Mouse (Mus musculus): Measurements from ENCODE around the gene Oas1d.
A peak's percentile ranks its signal among the peaks of the same experiment; 100 is the strongest.
"Not testable (repeated sequence)": the region's sequence is repeated elsewhere in the genome, so short reads cannot be mapped to it uniquely, and the experiment has no call there.

The Oas1d gene

DNA sequence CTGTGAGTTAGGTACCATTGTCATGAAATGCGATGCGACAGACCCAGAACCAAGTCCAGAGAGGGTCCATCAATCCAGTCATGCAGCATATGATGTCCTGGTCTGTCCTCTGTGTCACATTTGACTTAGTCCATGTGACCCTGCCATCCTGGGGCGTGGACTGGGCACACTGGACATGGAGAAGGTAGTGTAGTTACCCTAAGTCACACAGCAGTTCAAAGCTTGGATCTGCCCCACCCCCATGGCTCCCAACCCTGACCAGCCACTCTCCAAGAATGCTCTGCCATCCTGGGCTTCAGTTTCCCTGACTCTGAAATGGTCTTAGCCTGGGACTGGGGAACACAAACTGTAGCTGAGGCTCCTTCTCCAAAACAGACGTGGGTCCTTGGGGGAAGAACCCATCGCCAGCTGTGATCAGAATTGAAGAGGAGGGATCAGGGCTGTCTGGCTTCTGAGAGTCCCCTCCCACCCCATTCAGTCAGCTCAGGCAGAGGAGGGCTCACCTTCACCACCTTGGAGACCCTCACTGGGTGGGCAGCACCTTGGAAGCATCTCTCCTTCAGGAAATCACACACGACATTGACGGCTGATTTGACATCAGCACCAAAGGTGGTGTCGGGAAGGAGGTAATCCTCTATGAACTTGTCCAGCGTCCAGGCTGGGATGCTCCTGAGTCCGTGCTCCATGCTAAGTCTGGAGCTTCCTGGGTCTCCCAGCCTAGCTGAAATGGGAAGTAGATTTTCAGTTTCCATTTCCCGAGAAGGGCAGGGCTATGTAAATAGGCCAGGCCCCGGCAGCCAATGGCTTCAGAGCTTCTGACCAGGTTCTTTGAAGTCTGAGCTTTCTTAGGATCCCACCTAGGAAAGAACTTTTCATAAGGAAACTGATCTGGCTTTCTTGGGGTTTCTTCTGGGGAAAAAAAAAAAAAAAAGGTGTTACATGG is 7.3 kb upstream of the Oas1d start, which contains the start of gene Oas1a:
TSS of gene Oas1a (minus strand) at position 731 of the 943 bp plus-strand sequence.
- DNase-seq: not testable (repeated sequence)

DNA sequence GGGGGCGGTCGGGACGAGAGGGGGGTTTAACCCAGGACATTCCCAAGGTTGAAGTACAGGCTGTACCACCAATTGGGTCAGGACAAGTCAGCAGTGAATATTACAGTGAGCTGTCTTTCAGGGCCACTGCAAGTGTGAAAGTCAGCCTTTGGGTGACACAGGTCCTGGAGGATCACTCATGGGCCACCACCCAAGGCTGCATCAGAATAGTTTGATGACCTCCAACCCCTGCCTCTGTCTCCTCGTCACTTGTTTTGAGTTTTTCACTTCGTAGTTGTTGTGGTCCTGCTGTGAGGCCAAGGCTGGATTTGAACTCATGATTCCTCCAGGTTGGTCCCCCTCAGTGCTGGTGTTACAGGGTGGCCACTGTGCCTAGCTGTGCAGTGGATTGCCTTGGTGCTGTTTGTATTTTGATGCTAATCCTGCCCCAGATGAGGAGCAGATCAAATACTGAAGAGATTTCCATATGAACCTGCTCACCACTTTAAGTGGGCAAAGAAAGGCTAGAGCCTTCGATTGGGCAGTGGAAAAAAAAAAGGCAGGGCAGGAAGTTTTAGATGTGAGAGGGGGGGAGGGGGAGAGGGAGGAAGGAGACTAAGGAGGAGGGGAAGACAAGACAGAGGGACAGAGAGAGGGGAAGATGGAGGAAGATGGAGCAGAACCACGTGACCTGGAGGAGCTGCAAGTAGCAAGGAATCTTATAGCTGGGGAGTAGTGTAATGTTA is 6.0 kb upstream of the Oas1d start:
- no peak for DNase-seq

- not testable (repeated sequence) for DNase-seq
Measured at GRCm38 (mm10) chr5:120919156-120919935, 5.0 kb downstream of the Oas1d start.

DNA sequence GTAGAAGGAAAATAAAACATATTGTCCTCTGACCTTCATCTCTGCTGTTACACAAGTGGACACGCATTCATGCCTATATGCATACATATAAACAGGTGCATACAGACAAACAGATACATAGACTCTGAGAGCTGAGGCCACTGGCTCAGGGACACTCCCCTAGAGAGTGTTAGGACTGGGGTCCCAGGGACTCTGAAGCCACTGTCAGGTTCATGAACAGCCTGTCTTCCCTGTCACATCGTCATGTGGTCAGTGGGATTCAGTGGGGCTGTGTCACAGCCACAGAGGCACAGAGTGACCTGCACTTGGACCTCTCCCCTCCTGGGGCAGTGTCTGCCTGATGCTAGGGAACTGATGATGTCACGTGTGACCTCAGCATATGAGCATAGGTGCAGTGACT is 6.0 kb downstream of the Oas1d start:
- DNase-seq: no peak

- no peak for DNase-seq
Measured at GRCm38 (mm10) chr5:120923969-120924368, 9.6 kb downstream of the Oas1d start.

DNA sequence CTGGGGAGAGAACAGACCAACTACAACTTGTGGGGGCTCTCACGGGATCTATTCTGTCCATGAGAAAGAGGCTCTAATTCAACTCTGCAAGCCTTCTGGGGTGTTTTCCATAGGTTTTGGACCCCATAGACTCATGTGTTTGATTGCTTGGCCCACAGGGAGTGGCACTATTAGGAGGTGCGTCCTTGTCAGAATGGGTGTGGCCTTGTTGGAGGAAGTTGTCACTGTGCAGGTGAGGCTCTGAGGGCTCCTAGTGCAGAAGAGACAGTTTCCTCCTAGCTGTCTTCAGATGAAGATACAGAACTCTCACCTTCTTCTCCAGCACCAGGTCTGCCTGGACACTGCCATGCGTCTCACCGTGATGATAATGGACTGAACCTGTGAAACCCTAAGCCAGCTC is 10.2 kb downstream of the Oas1d start:
- DNase-seq: not testable (repeated sequence)

DNA sequence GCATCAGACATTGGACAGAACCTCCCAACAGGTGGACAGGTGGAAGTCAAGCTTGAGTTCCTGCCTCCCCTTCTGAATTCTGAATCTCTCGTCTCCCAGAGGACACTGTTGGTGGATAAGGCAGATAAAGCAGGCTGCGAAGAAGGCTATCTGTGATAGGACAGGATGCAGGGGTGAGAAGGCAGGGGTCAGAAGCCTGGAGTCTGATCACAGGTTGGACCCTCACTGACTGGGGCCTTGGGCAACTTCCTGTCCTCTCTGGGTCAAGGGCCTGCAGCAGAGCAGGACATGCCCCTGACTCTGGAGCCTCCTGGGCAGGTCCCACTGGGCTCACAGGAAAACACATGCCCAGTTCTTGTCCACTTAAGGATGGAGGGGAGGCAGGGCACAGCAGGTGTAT is 12.0 kb downstream of the Oas1d start:
- DNase-seq: not testable (repeated sequence)

DNA sequence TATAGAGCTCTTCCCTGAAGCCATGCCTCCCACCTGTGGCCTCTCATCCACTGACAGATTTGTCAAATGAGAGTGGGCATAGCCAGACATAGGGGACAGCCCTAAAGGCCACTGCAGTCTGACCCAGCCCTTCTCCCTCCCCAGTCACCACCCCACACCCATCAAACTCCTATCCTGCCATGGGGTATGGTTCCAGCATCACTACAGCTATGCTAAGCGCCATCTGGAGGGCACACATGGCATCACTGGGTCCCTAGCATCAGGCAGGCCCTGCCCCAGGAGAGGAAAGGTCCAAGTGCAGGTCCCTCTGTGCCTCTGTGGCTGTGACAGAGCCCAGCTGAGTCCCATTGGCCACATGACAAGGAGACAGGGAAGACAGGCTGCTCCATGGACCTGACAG is 12.7 kb downstream of the Oas1d start:
- DNase-seq: peak; percentile 34 to 64

- DNase-seq: no peak
Measured at GRCm38 (mm10) chr5:120933966-120934365, 19.6 kb downstream of the Oas1d start.

DNA sequence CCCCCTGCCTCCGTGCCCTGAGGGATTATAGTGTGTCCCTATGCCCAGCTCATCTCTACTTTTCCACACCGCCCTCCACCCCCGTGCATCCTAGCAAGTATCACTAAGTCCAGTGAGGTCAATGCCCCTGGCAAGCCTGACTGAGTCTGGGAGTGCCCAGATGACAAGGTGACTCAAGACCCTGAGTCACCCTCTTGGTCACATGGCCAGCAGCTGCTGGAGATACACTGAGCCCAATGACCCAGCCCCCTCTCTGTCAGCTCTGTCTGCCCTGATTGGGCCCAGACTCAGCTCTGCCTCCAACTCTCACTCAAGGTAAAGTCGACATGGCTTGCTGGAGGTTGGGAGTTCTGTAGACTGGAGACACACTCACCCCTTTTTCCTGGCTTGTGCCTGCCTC is 23.5 kb downstream of the Oas1d start:
- no peak for DNase-seq

DNA sequence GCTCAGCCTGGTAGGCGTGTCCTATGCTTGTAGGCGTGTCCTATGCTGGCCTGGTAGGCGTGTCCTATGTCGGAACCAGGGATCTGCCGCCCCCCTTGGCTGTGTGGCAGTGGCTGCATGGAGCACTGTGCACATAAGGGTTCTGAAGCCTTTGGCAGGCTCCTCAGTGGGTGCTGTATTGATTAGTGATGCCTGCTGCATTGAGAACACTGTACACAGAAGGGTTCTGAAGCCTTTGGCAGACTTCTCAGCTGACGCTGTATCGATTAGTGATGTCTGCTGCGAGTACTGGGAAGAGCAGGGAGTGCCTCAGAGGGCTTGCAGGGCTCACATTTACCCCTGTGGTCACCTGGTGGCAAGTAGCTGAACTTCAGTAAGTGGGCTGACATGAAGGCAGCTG is 24.2 kb downstream of the Oas1d start:
- DNase-seq: no peak

DNA sequence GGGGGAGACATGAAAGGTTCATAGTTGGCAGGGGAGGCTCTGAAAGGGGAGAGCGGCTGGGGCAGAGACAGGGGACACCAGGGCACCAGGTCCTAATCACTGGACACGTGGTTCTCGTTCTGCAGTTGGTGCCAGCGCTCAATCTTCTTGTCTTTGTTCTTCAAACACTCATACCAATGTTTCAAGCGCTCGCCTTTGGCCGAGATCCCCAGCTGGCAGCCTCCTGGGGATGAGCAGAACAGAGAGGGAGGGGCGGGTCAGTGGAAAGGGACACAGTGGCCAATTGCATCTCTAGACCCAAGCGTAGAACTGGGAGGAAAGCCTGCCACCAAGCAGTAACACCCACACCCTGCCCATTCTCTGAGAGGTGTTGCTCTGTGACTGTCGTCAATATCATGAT is 27.7 kb downstream of the Oas1d start:
- DNase-seq: peak in 1 of 2 experiments; percentile 43

DNA sequence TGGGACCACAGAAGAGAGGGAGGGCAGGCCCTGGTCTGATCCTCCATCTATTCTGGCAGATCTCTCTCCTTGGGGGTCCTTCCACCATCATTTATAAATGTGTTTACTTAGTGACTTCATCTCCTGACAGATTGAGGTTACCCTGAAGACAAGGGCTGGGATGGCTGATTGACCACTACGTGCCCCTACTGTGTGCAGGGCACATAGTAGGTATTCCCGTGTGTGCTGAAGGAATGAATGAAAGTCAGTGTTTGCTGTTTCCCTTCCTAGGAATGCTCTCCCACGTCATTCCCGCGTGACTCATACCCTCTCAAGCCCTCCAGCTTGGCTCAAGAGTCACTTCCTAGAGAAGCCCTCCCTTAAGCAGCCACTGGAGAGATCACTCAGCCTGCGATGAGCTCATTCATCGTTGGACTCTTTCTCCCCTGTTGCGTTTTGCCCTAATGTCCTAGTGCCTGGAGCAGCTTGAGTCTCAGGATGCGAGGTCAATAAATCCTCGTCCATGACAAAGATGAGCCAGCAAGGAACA is 38.0 kb downstream of the Oas1d start:
- peak in 1 of 2 experiments; percentile 5 for DNase-seq

DNA sequence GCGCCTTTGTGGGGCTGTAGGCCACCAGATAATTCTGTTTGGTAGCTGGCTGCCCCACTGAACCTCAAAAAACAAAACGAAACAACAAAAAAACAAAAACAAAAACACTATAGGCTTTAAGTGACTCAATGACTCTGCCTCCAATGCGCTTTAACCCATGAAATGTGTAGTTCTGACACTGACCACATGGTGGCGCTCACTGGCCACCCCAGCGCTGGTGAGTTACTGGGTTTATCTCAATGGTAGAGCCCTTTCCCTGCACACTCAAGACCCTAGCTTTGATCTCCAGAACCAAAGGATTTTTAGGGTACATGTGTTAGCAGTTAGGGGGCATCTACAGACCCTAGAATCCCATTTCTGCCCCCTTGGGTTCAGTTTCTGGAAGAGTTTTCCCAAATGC is 39.6 kb downstream of the Oas1d start:
- DNase-seq: peak; percentile 77 to 80

DNA sequence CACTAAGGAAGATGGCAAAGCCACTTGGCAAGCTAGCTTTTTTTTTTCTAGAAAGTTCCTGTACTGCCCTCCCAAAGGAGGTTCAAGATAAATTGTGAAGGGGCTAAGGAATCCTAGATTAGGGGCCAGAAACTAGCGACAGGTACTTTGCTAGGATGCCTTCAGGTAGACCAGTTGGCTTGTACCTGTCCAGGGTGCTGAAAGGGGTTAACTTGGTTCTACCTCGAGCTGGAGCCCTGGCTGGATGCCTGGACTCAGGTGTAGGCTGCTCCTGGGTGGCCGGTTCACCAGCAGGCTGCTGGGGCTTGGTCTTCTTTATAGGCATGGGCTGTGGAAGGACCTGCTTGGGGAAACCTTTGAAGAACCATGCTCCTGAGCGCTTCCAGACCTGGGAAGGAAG is 46.7 kb downstream of the Oas1d start:
- peak in 1 of 2 experiments; percentile 34 for DNase-seq

DNA sequence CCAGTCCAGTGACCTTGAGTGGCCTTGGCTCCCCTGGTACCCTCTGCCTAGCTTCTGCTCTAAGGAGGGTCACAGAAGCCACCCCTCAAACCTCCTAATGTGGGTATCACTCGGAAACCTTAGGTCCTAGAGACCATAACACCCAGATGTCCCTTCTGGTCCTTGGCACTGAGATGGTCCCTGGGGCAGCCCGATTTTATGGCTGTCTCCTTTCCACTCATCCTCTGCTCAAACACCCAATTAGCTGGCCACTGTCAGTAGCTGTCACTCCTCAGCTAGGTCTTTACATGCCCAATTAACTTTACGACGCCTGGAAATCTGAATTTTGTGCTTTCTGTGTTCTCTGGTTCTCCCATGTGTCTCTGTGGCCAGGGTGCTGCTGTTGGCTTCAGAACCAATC is 51.8 kb downstream of the Oas1d start:
- DNase-seq: no peak

DNA sequence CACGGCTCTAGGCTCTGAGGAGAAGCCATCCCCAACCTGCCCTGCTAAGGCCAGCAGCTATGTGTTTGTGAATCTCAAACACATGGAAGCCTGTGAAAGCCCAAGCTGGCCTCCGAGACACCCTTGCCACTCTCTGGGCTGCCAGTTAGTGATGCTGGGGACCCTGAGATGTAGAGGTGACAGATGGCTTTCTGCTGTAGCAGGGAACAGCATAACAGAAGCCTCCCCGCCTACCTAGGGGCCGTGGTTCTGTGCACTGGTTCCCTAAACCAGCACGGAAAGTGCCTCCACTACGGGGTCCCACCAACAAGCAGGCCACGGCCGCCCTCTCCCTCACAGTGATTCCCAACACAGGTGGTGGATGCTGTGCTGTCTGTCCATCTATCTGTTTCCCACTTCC is 52.6 kb downstream of the Oas1d start:
- no peak for DNase-seq

DNA sequence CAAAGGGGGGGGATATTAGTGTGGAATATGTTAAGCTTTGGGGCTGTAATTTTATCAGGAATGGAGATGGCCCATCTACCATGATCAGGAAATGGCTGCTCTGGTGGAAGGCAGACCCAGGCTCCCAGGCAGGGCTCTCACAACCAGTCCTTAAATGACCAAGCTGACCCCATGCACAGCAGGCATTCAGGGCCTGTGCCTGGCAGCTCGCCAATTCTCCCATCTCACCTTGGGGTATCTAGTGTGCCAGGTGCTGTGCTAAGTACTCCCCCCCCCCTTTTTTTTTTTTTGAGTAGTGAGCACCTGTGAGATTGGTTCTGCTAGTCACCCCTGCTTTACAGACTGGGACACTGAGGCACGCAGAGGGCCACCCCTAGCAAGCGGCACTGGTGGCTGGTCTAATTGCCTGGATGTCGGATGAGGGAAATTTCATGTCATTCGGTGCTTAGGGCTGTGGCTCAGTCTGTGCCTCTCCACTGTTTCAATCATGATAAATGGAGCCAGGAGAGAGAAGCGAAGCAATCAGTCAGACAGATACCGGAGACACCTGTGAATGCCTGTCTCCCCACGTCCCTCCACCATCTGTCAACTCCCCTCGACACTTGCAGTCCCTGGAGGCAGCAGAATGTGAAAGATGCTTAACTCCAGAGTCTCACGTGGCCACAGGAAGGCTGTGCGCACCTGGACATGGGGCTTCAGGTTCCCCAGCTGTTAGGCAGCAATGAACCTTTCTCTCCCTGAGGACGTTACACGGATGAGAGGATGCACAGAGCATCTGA is 53.2 kb downstream of the Oas1d start:
- DNase-seq: peak; percentile 56 to 63

- peak in 1 of 2 experiments; percentile 52 for DNase-seq
Measured at GRCm38 (mm10) chr5:120968134-120968532, 53.8 kb downstream of the Oas1d start.

- DNase-seq: peak in 1 of 2 experiments; percentile 49
Measured at GRCm38 (mm10) chr5:120968799-120969198, 54.5 kb downstream of the Oas1d start.

DNA sequence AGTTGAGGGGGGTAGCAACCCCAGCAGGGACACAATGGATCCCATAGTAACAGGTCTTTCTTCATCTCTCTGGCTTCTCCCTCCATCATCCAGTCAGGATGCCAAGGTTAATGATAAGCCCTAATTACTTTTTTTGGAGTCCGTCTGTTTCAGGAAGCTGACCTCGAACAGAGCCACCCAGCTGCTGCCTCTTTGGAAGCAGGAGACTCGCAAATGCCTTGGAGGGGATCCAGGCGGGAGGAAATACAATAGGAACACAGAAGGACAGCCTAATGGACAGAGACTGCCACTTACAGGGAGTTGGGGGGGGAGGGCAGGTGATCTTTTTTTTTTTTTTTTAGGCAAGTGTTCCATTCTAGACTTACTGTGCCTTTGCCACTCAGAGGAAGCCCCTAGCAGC is 55.4 kb downstream of the Oas1d start:
- DNase-seq: peak; percentile 82 to 91

Data from cerebellum, postnatal 25 days (tissue).